Mouse (Mus musculus) intestine, postnatal 0 days (tissue): ENCODE measurements around the gene S100a14. TPM values are rescaled to one million over a fixed set of nuclear protein-coding genes. Genes with fewer than 3 reads are reported as not detected.

ENCODE experiments used
- ATAC-seq: fragments of 200-750 bp; cut with Nextera tagmentation; 2 replicates; pipeline ENCODE4 v1.8.0; 2017; ENCODE audit warnings: mild to moderate bottlenecking, moderate TSS enrichment, moderate library complexity
- H3K27ac ChIP-seq: fragments of 300-500 bp; sonication (generic); 2 replicates; pipeline ENCODE4 v1.5.1; 2014; ENCODE audit warnings: mild to moderate bottlenecking, low read depth, low read length, moderate library complexity
- H3K27me3 ChIP-seq: fragments of 300-500 bp; sonication (generic); replicated peaks from 2 replicates; pipeline ENCODE4 v1.6.1; 2014; ENCODE audit warnings: low read length, mixed read lengths; ENCODE audit not compliant: control insufficient read depth, insufficient read depth
- H3K36me3 ChIP-seq: fragments of 300-500 bp; sonication (generic); 2 replicates; pipeline ENCODE4 v1.6.1; 2014; ENCODE audit warnings: mild to moderate bottlenecking, moderate library complexity; ENCODE audit not compliant: control insufficient read depth, insufficient read depth
- H3K4me1 ChIP-seq: fragments of 300-500 bp; sonication (generic); replicated peaks from 2 replicates; pipeline ENCODE4 v1.6.1; 2014; ENCODE audit warnings: antibody characterized with exemption, low read length, mixed read lengths; ENCODE audit not compliant: control insufficient read depth, insufficient read depth
- H3K4me2 ChIP-seq: fragments of 300-500 bp; sonication (generic); replicated peaks from 2 replicates; pipeline ENCODE4 v1.6.1; 2014; ENCODE audit warnings: low read depth, mild to moderate bottlenecking, moderate library complexity
- H3K4me3 ChIP-seq: fragments of 300-500 bp; sonication (generic); 2 replicates; pipeline ENCODE4 v1.5.1; 2014; ENCODE audit warnings: low read depth, low read length
- H3K9ac ChIP-seq: fragments of 300-500 bp; sonication (generic); 2 replicates; pipeline ENCODE4 v1.6.1; 2014; ENCODE audit warnings: mild to moderate bottlenecking, low read depth, low read length
- H3K9me3 ChIP-seq: fragments of 300-500 bp; sonication (generic); 2 replicates; pipeline ENCODE4 v1.6.1; 2016; ENCODE audit warnings: mixed run types; ENCODE audit not compliant: control insufficient read depth
- CTCF ChIP-seq: sonication (generic); IDR thresholded peaks from 2 replicates; pipeline ENCODE4 v1.5.1; 2016; ENCODE audit warnings: low read depth, mild to moderate bottlenecking, control low read depth, antibody characterized with exemption, moderate library complexity
- WGBS: fragments of 180-500 bp; shearing (Covaris S2); extraction: QIAGEN DNeasy Blood & Tissue Kit; methylation state at CpG from one replicate; pipeline ENCODE4 v1.1.7; 2014; 5-methylcytosine and 5-hydroxymethylcytosine counted together
- polyA plus RNA-seq: library from polyadenylated mRNA; unstranded; fragments of >200 nt; fragmentation: Nextera tagmentation; extraction: Ambion mirVana; gene quantifications from 2 replicates; pipeline ENCODE4 v1.2.1, GENCODE M21; 2015

The S100a14 gene
- polyA plus RNA-seq, 1 experiment from 2014 or later, result 1.1 TPM

GRCm38 (mm10) chr3:90514691-90515090 is 12.0 kb upstream of the S100a14 start:
- H3K36me3 ChIP-seq, result no peaks in the 10 kb centered on the region
- H3K27me3 ChIP-seq, result no peaks in the 10 kb centered on the region
- peak overlapping the region; percentile 83 for H3K4me2 ChIP-seq
- no peaks in the 10 kb centered on the region for H3K4me1 ChIP-seq
- ATAC-seq, result peak; percentile 77
- under 1% methylated on average over 10 of the region's 10 CpGs for WGBS
- TF ChIP-seq CTCF, result no peak; the same call in 1 of the 2 replicates
- peak overlapping the region; percentile 71; the same call in 1 of the 2 replicates for H3K27ac ChIP-seq
- no peaks in the 10 kb centered on the region for H3K9me3 ChIP-seq
- H3K9ac ChIP-seq, result peak overlapping the region; percentile 53
- H3K4me3 ChIP-seq, result peak overlapping the region; percentile 45

DNA sequence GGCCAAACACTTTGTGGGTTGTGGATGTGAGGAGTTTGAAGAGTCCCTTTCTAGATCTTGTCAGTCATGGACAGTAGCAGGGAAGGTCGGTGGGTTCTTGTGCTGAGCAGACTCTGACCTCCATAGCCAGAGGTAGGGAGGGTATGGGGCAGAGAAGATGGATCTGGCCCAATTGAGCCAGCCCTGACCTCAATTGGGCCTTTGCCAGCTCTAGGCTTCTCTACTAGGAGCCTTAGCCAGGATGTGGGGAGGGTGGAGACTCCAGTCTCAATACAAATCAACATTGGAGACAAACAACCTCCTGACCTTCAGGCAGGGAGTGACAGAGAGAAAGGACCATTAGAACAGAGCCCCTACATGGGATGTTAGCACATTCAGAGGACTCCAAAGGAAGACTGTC is 11.4 kb upstream of the S100a14 start:
- Histone ChIP-seq H3K27me3 (no peaks in the 10 kb centered on the region), H3K4me3 (peak overlapping the region; percentile 45), H3K36me3 (no peaks in the 10 kb centered on the region), H3K4me1 (no peaks in the 10 kb centered on the region), H3K4me2 (peak overlapping the region; percentile 83), H3K9me3 (no peaks in the 10 kb centered on the region), H3K27ac (0 out of 2 replicates have a peak overlapping the region, but pooled peaks have one; percentile 71), H3K9ac (peak overlapping the region; percentile 48; the same call in 1 of the 2 replicates)
- 17% methylated on average over 1 of the region's 1 CpGs for WGBS
- no peak for TF ChIP-seq CTCF
- no peak for ATAC-seq

GRCm38 (mm10) chr3:90515789-90516188 is 10.9 kb upstream of the S100a14 start:
- peak overlapping the region; percentile 83; the same call in 1 of the 2 replicates for H3K4me2 ChIP-seq
- TF ChIP-seq CTCF, result no peak
- no peaks in the 10 kb centered on the region for H3K4me1 ChIP-seq
- no peak overlapping the region for H3K27ac ChIP-seq
- no peak overlapping the region for H3K9ac ChIP-seq
- H3K9me3 ChIP-seq, result no peaks in the 10 kb centered on the region
- no peaks in the 10 kb centered on the region for H3K27me3 ChIP-seq
- 93% methylated on average over 4 of the region's 4 CpGs for WGBS
- ATAC-seq, result no peak
- no peak overlapping the region for H3K4me3 ChIP-seq
- H3K36me3 ChIP-seq, result no peaks in the 10 kb centered on the region

DNA sequence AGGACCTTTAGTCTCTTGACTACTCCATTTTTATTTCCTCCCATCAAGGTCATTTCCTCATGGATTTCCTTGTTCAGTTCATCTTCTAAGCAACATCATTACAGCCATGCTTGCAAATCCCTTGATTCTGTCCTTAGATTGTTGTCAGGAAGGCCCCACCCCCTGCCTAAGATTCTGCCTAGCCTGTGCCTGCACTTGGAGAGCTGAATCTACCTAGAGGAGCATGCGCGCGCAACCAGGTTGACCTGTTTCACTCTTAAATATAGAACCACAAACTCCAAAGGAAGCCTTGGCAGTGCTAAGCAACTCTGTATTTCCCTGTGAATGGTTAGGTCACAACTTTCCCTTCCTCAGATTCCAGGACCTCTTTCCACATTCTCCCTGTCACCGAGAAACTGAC is 8.9 kb upstream of the S100a14 start:
- Histone ChIP-seq H3K27ac (no peak overlapping the region), H3K4me2 (no peak overlapping the region), H3K4me3 (no peak overlapping the region), H3K4me1 (no peaks in the 10 kb centered on the region), H3K36me3 (no peaks in the 10 kb centered on the region), H3K27me3 (no peaks in the 10 kb centered on the region), H3K9me3 (no peaks in the 10 kb centered on the region), H3K9ac (no peak overlapping the region)
- ATAC-seq, result no peak
- TF ChIP-seq CTCF, result no peak
- WGBS, result 76% methylated on average over 4 of the region's 4 CpGs

- peak; percentile 46 for ATAC-seq
- Histone ChIP-seq H3K36me3 (peaks cover 7% of the 10 kb centered on the region; the same call in 1 of the 2 replicates), H3K4me3 (no peak overlapping the region), H3K27ac (no peak overlapping the region), H3K9me3 (no peaks in the 10 kb centered on the region), H3K4me1 (peaks cover 5% of the 10 kb centered on the region), H3K9ac (no peak overlapping the region), H3K4me2 (no peak overlapping the region), H3K27me3 (no peaks in the 10 kb centered on the region)
- WGBS, result 65% methylated on average over 4 of the region's 4 CpGs
- peak; percentile 92 for TF ChIP-seq CTCF
Measured at GRCm38 (mm10) chr3:90525421-90525820, 1.2 kb upstream of the S100a14 start.

DNA sequence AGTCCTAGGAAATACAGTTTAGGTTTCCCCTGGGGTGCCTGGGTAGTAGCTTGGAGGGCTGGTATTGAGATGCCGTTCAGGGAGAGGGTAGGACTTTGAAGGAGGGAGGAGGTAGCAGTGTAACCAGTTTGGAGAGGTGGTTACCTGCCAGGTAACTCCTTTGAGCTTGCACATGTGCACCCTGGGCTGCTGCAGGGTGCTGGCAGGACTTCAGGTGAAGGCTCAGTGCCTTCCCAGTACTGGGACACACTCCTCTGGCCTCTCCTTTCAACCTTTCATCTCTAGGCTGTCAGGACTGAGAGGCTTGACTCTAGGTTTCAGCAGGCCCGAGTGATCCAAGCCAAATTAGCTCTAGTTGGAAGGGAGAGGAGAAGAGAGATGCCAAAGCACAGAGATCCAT is 580 bp upstream of the S100a14 start:
- H3K4me3 ChIP-seq, result no peak overlapping the region
- H3K9ac ChIP-seq, result no peak overlapping the region
- ATAC-seq, result no peak
- no peak overlapping the region for H3K4me2 ChIP-seq
- no peaks in the 10 kb centered on the region for H3K27me3 ChIP-seq
- WGBS, result 68% methylated on average over 2 of the region's 2 CpGs
- TF ChIP-seq CTCF, result no peak
- H3K9me3 ChIP-seq, result no peaks in the 10 kb centered on the region
- H3K36me3 ChIP-seq, result peaks cover 7% of the 10 kb centered on the region; the same call in 1 of the 2 replicates
- H3K4me1 ChIP-seq, result peaks cover 5% of the 10 kb centered on the region
- no peak overlapping the region for H3K27ac ChIP-seq
